Mouse (Mus musculus): Measurements from ENCODE around the gene Cyba.

DNA sequence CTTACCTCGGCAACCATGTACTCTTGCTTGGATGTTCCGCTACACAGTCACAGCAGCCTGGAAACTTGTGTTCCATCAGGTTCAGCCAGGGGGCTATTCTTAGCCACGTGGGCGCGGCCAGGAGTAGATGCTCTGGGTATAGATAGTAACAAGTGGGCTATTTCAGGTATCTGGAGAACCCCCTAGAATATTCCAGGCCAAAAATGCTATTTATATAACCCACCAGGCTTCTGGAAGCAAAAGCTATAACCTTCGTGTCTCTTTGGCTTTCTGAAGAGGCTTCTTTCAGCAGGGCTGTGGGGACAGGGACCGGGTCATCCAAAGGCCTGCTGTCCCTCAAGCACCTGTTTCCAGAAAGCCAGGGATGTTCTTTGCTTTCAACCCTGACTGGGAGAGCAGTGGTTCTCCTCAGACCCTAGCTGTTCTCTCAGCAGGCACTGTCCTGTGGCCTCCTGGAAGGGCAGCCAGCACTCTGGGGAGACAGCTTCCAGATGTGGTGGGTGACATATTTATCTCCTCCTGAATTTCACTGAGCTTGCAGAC, 18.5 kb upstream of the Cyba start:
- no peak for TF ChIP-seq CTCF (IDR thresholded peaks at IDR 0.05; ENCODE audit: low read depth)
- TF ChIP-seq EP300 (IDR thresholded peaks at IDR 0.05; ENCODE audit: low read depth) = no peak

Data from liver, postnatal 0 days (tissue).